Mouse (Mus musculus): ENCODE data around the gene Eif5. TPM values are rescaled to one million over a fixed set of nuclear protein-coding genes. Genes with fewer than 3 reads are reported as not detected.

Eif5 gene
- polyA plus RNA-seq, 1 experiment = 91.0 TPM

GRCm38 (mm10) chr12:111536746-111537145 is 1.1 kb upstream of the Eif5 start:
- H3ac ChIP-seq (ENCODE audit: control insufficient read depth, insufficient read length, low read depth) = no peak overlapping the region
- TF ChIP-seq MYOD1 (IDR thresholded peaks at IDR 0.05; ENCODE audit: control insufficient read depth, insufficient read length, low read depth) = no peak
- TF ChIP-seq MYOG (IDR thresholded peaks at IDR 0.05; ENCODE audit: control insufficient read depth, extremely low read depth, insufficient read length) = no peak
- no peak for TF ChIP-seq CTCF (IDR thresholded peaks at IDR 0.05; ENCODE audit: control insufficient read depth, insufficient read depth, insufficient read length)
- TF ChIP-seq USF1 (IDR thresholded peaks at IDR 0.05; ENCODE audit: low read depth) = no peak
- no peak for TF ChIP-seq CEBPB (IDR thresholded peaks at IDR 0.05; ENCODE audit: low read depth)
- TF ChIP-seq FOSL1 (IDR thresholded peaks at IDR 0.05; ENCODE audit: insufficient read depth, low read length, poor library complexity, severe bottlenecking) = no peak
- TF ChIP-seq MAX (IDR thresholded peaks at IDR 0.05) = no peak
- H3K4me3 ChIP-seq (ENCODE audit: insufficient read depth, poor library complexity, severe bottlenecking) = peak overlapping the region; percentile 99
- H3K79me2 ChIP-seq (ENCODE audit: control insufficient read depth, insufficient read depth) = peaks cover 45% of the 10 kb centered on the region
- H3K79me3 ChIP-seq (ENCODE audit: low read depth) = peaks cover 31% of the 10 kb centered on the region
- no peaks in the 10 kb centered on the region for H3K27me3 ChIP-seq (ENCODE audit: control insufficient read depth, insufficient read depth, insufficient read length)
- H3K36me3 ChIP-seq (ENCODE audit: control insufficient read depth, insufficient read depth) = peaks cover 31% of the 10 kb centered on the region

GRCm38 (mm10) chr12:111537341-111537740 is 475 bp upstream of the Eif5 start:
- H3K79me2 ChIP-seq (ENCODE audit: control insufficient read depth, insufficient read depth) = peaks cover 51% of the 10 kb centered on the region
- H3K36me3 ChIP-seq (ENCODE audit: control insufficient read depth, insufficient read depth) = peaks cover 37% of the 10 kb centered on the region
- no peaks in the 10 kb centered on the region for H3K27me3 ChIP-seq (ENCODE audit: control insufficient read depth, insufficient read depth, insufficient read length)
- H3K4me3 ChIP-seq (ENCODE audit: insufficient read depth, poor library complexity, severe bottlenecking) = peak overlapping the region; percentile 99
- peak overlapping the region; percentile 99 for H3ac ChIP-seq (ENCODE audit: control insufficient read depth, insufficient read length, low read depth)
- TF ChIP-seq USF1 (IDR thresholded peaks at IDR 0.05; ENCODE audit: low read depth) = no peak
- TF ChIP-seq FOSL1 (IDR thresholded peaks at IDR 0.05; ENCODE audit: insufficient read depth, low read length, poor library complexity, severe bottlenecking) = no peak
- no peak for TF ChIP-seq CTCF (IDR thresholded peaks at IDR 0.05; ENCODE audit: control insufficient read depth, insufficient read depth, insufficient read length)
- no peak for TF ChIP-seq MAX (IDR thresholded peaks at IDR 0.05)
- no peak for TF ChIP-seq CEBPB (IDR thresholded peaks at IDR 0.05; ENCODE audit: low read depth)
- no peak for TF ChIP-seq MYOG (IDR thresholded peaks at IDR 0.05; ENCODE audit: control insufficient read depth, extremely low read depth, insufficient read length)
- no peak for TF ChIP-seq MYOD1 (IDR thresholded peaks at IDR 0.05; ENCODE audit: control insufficient read depth, insufficient read length, low read depth)
- peaks cover 37% of the 10 kb centered on the region for H3K79me3 ChIP-seq (ENCODE audit: low read depth)

GRCm38 (mm10) chr12:111538292-111539040 is 650 bp downstream of the Eif5 start:
- Histone ChIP-seq H3K79me2 (ENCODE audit: control insufficient read depth, insufficient read depth) (peaks cover 62% of the 10 kb centered on the region), H3ac (ENCODE audit: control insufficient read depth, insufficient read length, low read depth) (peak overlapping the region; percentile 98), H3K4me3 (ENCODE audit: insufficient read depth, poor library complexity, severe bottlenecking) (peak overlapping the region; percentile 99), H3K36me3 (ENCODE audit: control insufficient read depth, insufficient read depth) (peaks cover 48% of the 10 kb centered on the region), H3K79me3 (ENCODE audit: low read depth) (peaks cover 37% of the 10 kb centered on the region), H3K27me3 (ENCODE audit: control insufficient read depth, insufficient read depth, insufficient read length) (no peaks in the 10 kb centered on the region)
- TF ChIP-seq USF1 (IDR thresholded peaks at IDR 0.05; ENCODE audit: low read depth) (no peak), CTCF (IDR thresholded peaks at IDR 0.05; ENCODE audit: control insufficient read depth, insufficient read depth, insufficient read length) (no peak), FOSL1 (IDR thresholded peaks at IDR 0.05; ENCODE audit: insufficient read depth, low read length, poor library complexity, severe bottlenecking) (no peak), MAX (IDR thresholded peaks at IDR 0.05) (peak; percentile 25), MYOG (IDR thresholded peaks at IDR 0.05; ENCODE audit: control insufficient read depth, extremely low read depth, insufficient read length) (no peak), MYOD1 (IDR thresholded peaks at IDR 0.05; ENCODE audit: control insufficient read depth, insufficient read length, low read depth) (no peak), CEBPB (IDR thresholded peaks at IDR 0.05; ENCODE audit: low read depth) (no peak)

GRCm38 (mm10) chr12:111539041-111539345 is 1.2 kb downstream of the Eif5 start:
- H3K4me3 ChIP-seq (ENCODE audit: insufficient read depth, poor library complexity, severe bottlenecking) = peak overlapping the region; percentile 99
- TF ChIP-seq CTCF (IDR thresholded peaks at IDR 0.05; ENCODE audit: control insufficient read depth, insufficient read depth, insufficient read length) (no peak), MYOD1 (IDR thresholded peaks at IDR 0.05; ENCODE audit: control insufficient read depth, insufficient read length, low read depth) (no peak), CEBPB (IDR thresholded peaks at IDR 0.05; ENCODE audit: low read depth) (no peak), USF1 (IDR thresholded peaks at IDR 0.05; ENCODE audit: low read depth) (no peak), FOSL1 (IDR thresholded peaks at IDR 0.05; ENCODE audit: insufficient read depth, low read length, poor library complexity, severe bottlenecking) (no peak), MAX (IDR thresholded peaks at IDR 0.05) (no peak), MYOG (IDR thresholded peaks at IDR 0.05; ENCODE audit: control insufficient read depth, extremely low read depth, insufficient read length) (no peak)

GRCm38 (mm10) chr12:111547070-111547469 is 9.3 kb downstream of the Eif5 start:
- H3K79me3 ChIP-seq (ENCODE audit: low read depth) = peaks cover 7% of the 10 kb centered on the region
- no peak overlapping the region for H3ac ChIP-seq (ENCODE audit: control insufficient read depth, insufficient read length, low read depth)
- TF ChIP-seq MYOD1 (IDR thresholded peaks at IDR 0.05; ENCODE audit: control insufficient read depth, insufficient read length, low read depth) (no peak), CEBPB (IDR thresholded peaks at IDR 0.05; ENCODE audit: low read depth) (no peak), CTCF (IDR thresholded peaks at IDR 0.05; ENCODE audit: control insufficient read depth, insufficient read depth, insufficient read length) (no peak), USF1 (IDR thresholded peaks at IDR 0.05; ENCODE audit: low read depth) (no peak), FOSL1 (IDR thresholded peaks at IDR 0.05; ENCODE audit: insufficient read depth, low read length, poor library complexity, severe bottlenecking) (no peak), MYOG (IDR thresholded peaks at IDR 0.05; ENCODE audit: control insufficient read depth, extremely low read depth, insufficient read length) (no peak), MAX (IDR thresholded peaks at IDR 0.05) (no peak)
- peaks cover 38% of the 10 kb centered on the region for H3K79me2 ChIP-seq (ENCODE audit: control insufficient read depth, insufficient read depth)
- H3K27me3 ChIP-seq (ENCODE audit: control insufficient read depth, insufficient read depth, insufficient read length) = no peaks in the 10 kb centered on the region
- H3K4me3 ChIP-seq (ENCODE audit: insufficient read depth, poor library complexity, severe bottlenecking) = no peak overlapping the region
- H3K36me3 ChIP-seq (ENCODE audit: control insufficient read depth, insufficient read depth) = peaks cover 58% of the 10 kb centered on the region

More at GRCm38 (mm10) chr12:111539041-111539345, 1.2 kb downstream of the Eif5 start:
- peak overlapping the region; percentile 98 for H3ac ChIP-seq (ENCODE audit: control insufficient read depth, insufficient read length, low read depth)
- peaks cover 67% of the 10 kb centered on the region for H3K79me2 ChIP-seq (ENCODE audit: control insufficient read depth, insufficient read depth)
- H3K27me3 ChIP-seq (ENCODE audit: control insufficient read depth, insufficient read depth, insufficient read length) = no peaks in the 10 kb centered on the region
- peaks cover 39% of the 10 kb centered on the region for H3K79me3 ChIP-seq (ENCODE audit: low read depth)
- H3K36me3 ChIP-seq (ENCODE audit: control insufficient read depth, insufficient read depth) = peaks cover 54% of the 10 kb centered on the region
